Mouse (Mus musculus) brown adipose tissue, adult 24 weeks (tissue): ENCODE measurements around the gene Cdon. TPM values are rescaled to one million over a fixed set of nuclear protein-coding genes. Genes with fewer than 3 reads are reported as not detected.

Experiments
- polyA plus RNA-seq: library from polyadenylated mRNA; stranded (reverse); fragments of >200 nt; gene quantifications from 2 replicates; pipeline ENCODE4 v1.2.4, GENCODE M21; 2012; ENCODE audit not compliant: missing spikeins, insufficient read depth, insufficient read length

The Cdon gene
- polyA plus RNA-seq, 1 experiment, result 10.9 TPM

Other genes starting within 250 kb of the Cdon start
- 12.6 and 17.4 TPM in 2 replicates for gene Dcps, start 245.1 kb upstream of the Cdon start, polyA plus RNA-seq
- gene Srpr, start 221.0 kb upstream of the Cdon start, polyA plus RNA-seq, result 50.6 and 71.3 TPM in 2 replicates
- gene Tirap, start 220.8 kb upstream of the Cdon start, polyA plus RNA-seq, result 2.8 and 5.9 TPM in 2 replicates
- gene Foxred1, start 210.1 kb upstream of the Cdon start, polyA plus RNA-seq, result 95.2 and 117 TPM in 2 replicates
- gene Fam118b, start 153.3 kb upstream of the Cdon start, polyA plus RNA-seq, result 10.7 and 19.9 TPM in 2 replicates
- gene Rpusd4, start 153.3 kb upstream of the Cdon start, polyA plus RNA-seq, result 10.6 and 11.6 TPM in 2 replicates
- not detected in 2 replicates for gene Gm1113, start 97.1 kb downstream of the Cdon start, polyA plus RNA-seq
- not detected in 2 replicates for gene Ddx25, start 137.4 kb downstream of the Cdon start, polyA plus RNA-seq
- 4.4 and 7.6 TPM in 2 replicates for gene Pus3, start 137.5 kb downstream of the Cdon start, polyA plus RNA-seq
- not detected in 2 replicates for gene Pate2, start 149.2 kb downstream of the Cdon start, polyA plus RNA-seq
- gene Hyls1, start 149.3 kb downstream of the Cdon start, polyA plus RNA-seq, result 2.0 and 6.2 TPM in 2 replicates
- not detected in 2 replicates for gene Pate4, start 190.8 kb downstream of the Cdon start, polyA plus RNA-seq
- gene Pate3, start 227.1 kb downstream of the Cdon start, polyA plus RNA-seq, result not detected in 2 replicates